Mouse (Mus musculus) heart, postnatal 14 days (tissue): Measurements from ENCODE around the gene Fbln2. TPM values are rescaled to one million over a fixed set of nuclear protein-coding genes. Genes with fewer than 3 reads are reported as not detected.

Source experiments
- DNase-seq, 2 experiments: peaks; one replicate each; pipeline ENCODE4 v3.0.0; 2021 to 2022
- intact Hi-C: fragments of 180-260 bp; cut with DNase I; formaldehyde crosslinking; loops from one replicate; pipeline ENCODE4 v1.15.1; 2025
- total RNA-seq, 2 experiments: library from RNA; stranded (reverse); gene quantifications; 2 replicates each; pipeline ENCODE4 v1.2.3; 2021

The Fbln2 gene
- total RNA-seq, 2 experiments from 2014 or later: 112 to 127 TPM

GRCm38 (mm10) chr6:91222694-91223346 is 10.6 kb downstream of the Fbln2 start:
- intact Hi-C loops: no loop called here
- peak in 1 of 2 experiments; percentile 33 for DNase-seq

GRCm38 (mm10) chr6:91224939-91225338 is 12.7 kb downstream of the Fbln2 start:
- intact Hi-C loops: no loop called here
- peak in 1 of 2 experiments; percentile 37 for DNase-seq

GRCm38 (mm10) chr6:91225346-91225745 is 13.1 kb downstream of the Fbln2 start:
- intact Hi-C loops: no loop called here
- no peak for DNase-seq

DNA sequence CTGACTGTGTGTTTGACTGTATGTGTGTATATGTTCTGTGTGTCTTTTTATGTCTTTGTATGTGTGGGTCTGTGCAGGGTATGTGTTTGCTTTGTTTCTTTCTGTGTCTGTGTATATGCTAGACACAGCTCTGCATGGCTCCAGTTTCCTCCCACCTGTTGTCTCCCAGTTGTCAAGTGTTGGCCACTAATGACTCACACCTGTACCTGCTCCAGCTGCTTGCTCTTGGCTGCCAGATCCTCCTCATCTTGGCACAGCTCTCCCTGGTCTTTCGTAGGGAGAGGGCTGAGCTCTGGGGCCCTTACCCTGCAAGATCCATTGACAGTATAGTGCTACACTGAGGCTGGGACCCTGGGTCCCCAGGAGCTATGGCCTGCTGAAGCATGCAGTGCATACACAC is 13.8 kb downstream of the Fbln2 start:
- intact Hi-C loops: no loop called here
- DNase-seq: no peak

- intact Hi-C loops: no loop called here
- DNase-seq: no peak
Measured at GRCm38 (mm10) chr6:91228980-91229379, 16.7 kb downstream of the Fbln2 start.

DNA sequence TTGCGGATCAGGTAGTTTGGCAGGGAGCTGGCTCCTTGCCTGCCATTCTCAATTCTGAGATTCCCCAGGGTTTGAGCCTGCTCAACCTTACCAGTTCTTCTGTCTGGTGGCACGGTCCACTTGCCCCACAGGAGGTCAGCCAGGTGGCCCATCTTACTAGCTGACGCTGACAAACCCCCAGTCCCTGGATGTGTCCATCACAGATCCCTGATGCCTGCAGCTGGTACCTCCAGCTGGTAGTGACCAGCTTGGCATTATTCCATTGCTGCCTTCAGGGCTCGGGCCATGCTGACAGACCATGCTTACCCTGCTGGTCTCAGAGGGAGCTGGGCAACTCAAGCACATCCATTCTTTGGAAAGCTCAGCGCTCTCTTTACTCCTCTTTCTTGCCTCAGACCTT is 18.7 kb downstream of the Fbln2 start:
- DNase-seq: no peak
- intact Hi-C loops: no loop called here

DNA sequence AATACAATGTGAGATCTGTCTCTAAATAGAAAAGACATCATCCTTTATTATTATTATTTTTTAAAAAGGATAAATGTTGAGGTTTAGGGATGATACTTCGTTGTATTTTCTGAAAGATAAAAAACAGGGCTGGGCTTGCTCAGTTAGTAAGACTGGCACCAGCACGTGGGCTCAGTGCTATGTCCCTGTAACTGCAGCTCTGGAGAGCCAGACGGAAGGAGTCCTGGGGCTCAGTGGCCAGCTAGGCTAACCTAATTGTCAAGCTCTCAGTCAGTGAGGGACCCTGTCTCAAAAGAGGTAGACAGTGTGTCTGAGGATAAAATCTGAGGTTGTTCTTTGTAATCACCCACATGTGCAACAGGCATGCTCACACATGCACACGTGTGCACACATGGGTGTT is 19.3 kb downstream of the Fbln2 start:
- DNase-seq: no peak
- intact Hi-C loops: no loop called here

GRCm38 (mm10) chr6:91233011-91233410 is 20.8 kb downstream of the Fbln2 start:
- no peak for DNase-seq
- intact Hi-C loops: no loop called here

DNA sequence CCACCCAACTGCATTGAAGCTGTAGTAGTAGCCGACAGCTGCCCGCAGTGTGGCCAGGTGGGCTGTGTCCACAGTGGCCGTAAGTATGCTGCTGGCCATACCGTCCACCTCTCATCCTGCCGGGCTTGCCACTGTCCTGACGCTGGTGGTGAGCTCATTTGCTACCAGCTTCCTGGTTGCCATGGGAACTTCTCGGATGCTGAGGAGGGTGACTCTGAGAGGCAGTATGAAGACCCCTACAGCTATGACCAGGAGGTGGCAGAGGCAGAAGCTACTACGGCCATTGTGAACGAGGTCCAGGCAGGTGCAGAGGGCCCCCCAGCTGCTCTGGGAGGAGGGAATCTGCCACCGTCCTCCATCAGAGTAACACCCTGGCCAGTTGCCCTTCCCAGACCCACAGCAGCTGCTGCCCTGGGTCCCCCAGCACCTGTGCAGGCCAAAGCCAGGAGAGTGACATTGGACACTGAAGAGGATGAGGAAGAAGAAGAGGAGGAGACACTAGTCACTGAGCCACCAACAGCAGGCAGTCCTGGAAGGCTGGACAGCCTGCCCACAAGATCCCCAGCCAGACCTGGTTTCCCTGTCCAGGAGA is 21.3 kb downstream of the Fbln2 start:
- intact Hi-C loops: no loop called here
- DNase-seq: no peak

DNA sequence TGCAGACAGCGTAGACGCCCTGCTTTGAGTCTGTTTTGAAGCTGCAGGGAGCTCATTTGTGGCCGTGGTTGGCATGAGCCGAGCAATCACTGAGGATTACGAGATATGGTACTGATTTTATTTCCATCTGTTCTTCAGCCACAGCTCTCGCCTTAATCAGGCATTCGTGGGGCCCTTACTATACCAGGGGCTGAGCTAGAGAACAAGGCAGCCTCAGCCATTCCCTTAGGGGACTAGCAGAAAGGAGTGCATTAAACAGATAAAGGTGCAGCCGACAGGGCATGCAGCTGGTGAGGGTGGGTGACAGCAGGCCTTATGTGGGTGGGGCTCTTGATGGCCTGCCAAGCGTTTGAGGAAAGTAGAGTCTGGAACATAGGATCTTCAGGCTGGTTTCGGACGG is 23.8 kb downstream of the Fbln2 start:
- intact Hi-C loops: no loop called here
- DNase-seq: no peak

DNA sequence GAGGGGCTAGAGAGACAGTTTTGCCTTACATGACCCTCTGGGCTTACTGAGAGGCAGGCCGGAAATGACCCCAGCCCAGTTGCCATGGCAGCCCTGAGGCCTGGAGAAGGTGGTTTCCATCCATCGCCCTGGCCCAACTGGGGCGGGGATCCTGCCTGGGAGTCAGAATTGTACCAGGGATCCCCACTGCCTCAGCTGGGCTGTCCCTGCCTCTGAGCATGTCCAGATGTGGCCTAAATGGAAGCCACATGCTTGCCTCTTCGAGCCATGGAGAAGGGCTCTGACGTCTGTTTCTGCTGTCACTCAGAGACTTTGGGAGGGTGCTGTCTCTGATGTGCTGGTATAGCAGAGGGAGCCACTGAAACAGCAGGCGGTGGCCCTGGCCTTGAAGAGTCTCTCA is 24.2 kb downstream of the Fbln2 start:
- DNase-seq: peak in 1 of 2 experiments; percentile 33
- intact Hi-C loops: no loop called here

DNA sequence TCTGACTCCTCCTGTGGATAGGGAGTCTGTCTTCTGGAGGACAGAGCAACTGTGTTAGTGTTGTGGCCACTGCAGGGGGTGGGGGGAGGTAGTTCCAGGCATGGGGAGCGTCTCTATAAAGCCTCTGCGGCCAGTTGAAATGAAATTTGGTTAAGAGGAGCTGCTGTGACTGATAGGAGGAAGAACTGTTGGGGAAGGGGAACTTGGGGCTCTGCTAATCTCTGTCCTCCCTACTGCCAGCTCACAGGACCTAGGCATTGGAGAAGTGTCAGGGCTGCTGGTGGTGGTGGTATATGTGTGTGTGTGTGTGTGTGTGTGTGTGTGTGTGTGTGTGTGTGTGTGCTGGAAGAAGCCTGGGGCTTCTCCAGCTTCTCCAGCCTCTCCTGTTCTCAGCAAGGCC is 25.0 kb downstream of the Fbln2 start:
- intact Hi-C loops: no loop called here
- no peak for DNase-seq

- DNase-seq: peak in 1 of 2 experiments; percentile 25
- intact Hi-C loops: no loop called here
Measured at GRCm38 (mm10) chr6:91240537-91240936, 28.3 kb downstream of the Fbln2 start.

GRCm38 (mm10) chr6:91240964-91241363 is 28.7 kb downstream of the Fbln2 start:
- intact Hi-C loops: no loop called here
- DNase-seq: no peak

- no peak for DNase-seq
- intact Hi-C loops: no loop called here
Measured at GRCm38 (mm10) chr6:91243395-91243794, 31.1 kb downstream of the Fbln2 start.

GRCm38 (mm10) chr6:91244331-91244730 is 32.1 kb downstream of the Fbln2 start:
- intact Hi-C loops: no loop called here
- no peak for DNase-seq

- intact Hi-C loops: no loop called here
- DNase-seq: no peak
Measured at GRCm38 (mm10) chr6:91245331-91245730, 33.1 kb downstream of the Fbln2 start.

DNA sequence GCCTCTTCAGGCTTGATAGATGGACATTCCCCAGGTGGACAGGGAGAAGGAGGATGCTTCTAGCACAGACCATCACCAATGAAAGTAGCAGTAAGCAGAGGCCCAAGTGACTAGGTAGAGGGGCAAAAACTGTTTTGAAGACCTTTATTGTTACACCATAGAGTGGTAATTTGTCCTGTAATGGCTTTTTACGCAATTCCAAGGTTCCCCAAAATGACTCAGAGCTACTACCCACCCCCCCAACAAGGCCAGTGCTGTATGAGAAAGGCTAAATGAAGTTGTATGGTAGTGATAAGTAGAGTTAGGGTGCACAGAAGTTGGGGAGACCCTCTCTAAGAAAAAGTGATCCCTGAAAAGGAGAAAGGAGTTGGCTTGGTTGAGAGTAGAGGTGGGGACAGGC is 35.1 kb downstream of the Fbln2 start:
- intact Hi-C loops: no loop called here
- no peak for DNase-seq

DNA sequence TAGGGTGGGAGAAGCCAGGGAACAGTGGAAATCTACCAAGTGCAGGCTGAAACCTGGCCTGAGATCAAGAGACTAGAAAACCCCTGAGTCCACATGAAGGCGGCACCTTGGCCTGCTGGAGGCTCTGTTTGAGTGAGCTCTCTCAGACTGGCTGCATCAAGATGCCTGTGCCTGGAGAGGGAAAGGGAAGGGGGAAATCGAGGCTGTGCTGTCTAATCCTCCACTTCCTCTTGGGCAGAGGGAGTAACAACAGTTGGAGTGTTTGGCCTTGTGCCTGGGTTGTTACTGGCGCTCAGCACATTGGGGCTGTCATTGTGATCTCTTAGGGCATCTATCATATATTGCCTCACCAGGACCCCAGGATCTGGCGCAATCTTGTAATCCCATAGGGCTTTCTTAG is 36.4 kb downstream of the Fbln2 start:
- intact Hi-C loops: no loop called here
- DNase-seq: peak in 1 of 2 experiments; percentile 18

DNA sequence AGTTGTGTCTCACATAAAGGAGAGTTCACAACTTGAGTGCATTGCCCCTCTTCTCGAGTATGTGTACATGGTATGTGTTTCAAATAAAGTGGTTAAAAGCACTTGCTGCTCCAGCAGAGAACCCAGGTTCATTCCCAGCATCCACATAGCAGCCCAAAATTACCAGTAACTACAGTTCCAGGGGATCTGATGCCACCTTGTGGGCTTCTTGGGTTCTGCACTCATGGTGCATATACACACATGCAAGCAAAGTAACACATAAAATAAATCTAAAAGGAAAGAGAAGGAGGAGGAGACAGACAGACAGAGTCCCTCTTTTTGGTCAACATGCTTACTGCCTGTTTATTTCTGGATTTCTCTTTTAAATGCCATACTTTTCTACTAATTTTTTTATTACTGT is 37.5 kb downstream of the Fbln2 start:
- intact Hi-C loops: no loop called here

DNA sequence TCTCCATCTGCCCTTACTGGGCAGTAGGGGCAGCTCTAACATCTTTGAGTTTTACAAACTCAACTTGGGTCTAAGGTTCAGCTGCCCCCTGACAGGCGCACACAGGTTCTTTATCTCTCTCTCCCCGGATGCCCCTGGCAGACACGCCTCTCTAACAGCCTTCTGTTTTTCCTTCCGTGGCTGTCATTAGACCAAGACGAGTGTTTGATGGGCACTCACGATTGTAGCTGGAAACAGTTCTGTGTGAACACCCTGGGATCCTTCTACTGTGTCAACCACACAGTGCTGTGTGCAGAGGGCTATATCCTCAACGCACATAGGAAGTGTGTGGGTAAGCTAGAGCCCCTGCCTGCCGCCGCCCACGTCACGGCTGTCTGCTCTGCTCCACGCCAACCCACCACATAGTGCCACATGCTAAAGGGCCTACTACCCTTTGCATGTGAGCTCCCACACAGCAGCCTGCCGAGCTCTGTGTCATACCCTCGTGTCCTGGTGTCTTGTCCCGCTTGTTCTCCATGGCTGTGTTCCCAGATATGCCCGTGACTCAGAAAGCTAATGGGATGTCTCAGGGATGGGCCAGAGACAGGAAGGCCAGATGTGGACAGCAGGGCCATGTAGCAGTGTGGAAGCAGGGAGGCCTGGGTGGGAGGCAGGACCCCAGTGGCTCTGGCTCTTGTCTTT is 47.3 kb downstream of the Fbln2 start:
- DNase-seq: peak in 1 of 2 experiments; percentile 28
- intact Hi-C loops: no loop called here

More for the DNA sequence above, 37.5 kb downstream of the Fbln2 start:
- DNase-seq: no peak
